Mouse (Mus musculus): ENCODE data around the gene Deaf1. TPM values are rescaled to one million over a fixed set of nuclear protein-coding genes. Genes with fewer than 3 reads are reported as not detected.

The Deaf1 gene
- polyA plus RNA-seq, 1 experiment, result 43.8 TPM

DNA sequence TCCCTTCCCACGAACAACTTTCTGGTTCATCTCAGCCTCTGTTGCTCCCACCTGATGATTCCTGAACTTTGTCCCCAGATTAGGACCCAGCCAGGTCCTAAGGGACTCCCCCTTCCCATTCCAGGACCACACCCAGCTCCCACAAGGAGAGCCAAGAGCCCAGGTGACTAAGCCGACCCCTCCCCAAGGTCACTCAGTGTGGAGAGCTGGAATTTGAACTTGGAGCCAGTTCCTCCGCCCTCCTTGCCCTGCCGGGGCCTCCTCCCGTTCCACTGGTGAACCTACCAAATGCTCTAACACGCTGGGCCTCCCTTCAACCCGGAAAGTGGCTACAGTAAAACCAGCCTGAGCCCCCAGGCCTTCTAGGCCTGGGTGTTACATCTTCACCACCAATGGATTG is 12.5 kb upstream of the Deaf1 start:
- DNase-seq (ENCODE audit: extremely low spot score in 1 of 2, low spot score in 1 of 2), result no peak

DNA sequence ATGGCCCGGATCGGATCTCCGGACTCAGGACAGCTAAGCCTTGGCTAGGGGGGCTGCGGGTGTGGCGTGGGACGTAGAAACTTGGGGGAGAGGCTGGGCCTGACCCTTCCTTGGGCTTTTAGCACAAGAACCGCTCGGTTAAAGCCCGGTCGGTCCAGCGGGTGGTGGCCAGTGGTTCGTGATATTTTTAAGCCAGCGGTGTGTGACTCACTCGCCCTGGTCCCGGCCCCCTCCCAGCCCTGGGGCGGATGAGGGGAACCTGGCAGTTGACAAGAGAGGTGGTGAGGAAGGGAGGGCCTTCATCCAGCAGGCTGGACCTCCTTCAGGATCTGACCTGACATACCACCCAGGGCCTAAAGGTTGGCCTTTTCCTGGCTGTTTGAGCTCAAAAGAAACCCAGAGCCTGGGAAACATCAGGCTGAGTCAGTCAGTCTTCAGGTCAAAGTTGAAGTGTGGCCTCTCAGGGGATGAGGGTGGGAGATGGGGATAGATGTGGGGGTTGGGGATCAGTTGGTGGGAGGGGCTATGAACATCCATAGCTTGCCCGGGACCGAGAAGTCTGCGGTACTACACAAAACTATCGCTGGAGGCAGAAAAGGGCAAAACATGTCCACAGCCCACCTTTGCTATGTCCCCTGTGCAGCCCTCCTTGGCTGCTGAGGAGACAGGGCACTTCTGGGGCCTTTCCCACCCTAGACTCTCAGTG is 11.9 kb upstream of the Deaf1 start:
- no peak for DNase-seq (ENCODE audit: extremely low spot score in 1 of 2, low spot score in 1 of 2)

DNA sequence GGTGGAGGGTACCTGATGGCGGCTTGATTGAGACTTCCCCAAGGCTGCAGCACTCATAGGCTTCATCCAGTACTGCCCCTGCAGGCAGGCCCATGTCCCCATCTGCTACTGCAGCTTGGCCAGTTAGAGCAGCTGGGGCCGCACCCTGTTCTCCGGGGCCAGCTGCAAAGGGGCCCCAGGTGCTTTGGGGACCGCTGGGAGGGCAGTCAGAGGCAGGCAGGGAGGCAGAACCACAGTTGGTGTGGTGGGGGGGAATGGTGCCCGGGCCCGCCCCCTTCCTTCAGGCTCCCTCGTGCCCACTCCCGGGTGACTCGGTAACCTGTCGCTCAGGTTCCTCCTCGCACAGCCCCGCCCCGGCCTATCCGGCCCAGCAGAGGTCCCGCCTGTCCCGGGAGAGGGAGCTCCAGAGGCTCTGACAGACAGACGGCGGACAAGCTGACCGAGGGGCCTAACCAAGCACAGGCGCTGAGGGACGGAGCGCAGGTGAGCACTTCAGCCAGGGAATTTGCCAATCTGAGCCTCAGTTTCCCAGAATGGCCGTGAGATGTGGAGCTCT is 11.2 kb upstream of the Deaf1 start, which contains the start of gene Eps8l2:
Gene Eps8l2, plus strand, starts transcription at position 305 of the 556 bp plus-strand sequence.
- DNase-seq (ENCODE audit: extremely low spot score in 1 of 2, low spot score in 1 of 2), result no peak

DNA sequence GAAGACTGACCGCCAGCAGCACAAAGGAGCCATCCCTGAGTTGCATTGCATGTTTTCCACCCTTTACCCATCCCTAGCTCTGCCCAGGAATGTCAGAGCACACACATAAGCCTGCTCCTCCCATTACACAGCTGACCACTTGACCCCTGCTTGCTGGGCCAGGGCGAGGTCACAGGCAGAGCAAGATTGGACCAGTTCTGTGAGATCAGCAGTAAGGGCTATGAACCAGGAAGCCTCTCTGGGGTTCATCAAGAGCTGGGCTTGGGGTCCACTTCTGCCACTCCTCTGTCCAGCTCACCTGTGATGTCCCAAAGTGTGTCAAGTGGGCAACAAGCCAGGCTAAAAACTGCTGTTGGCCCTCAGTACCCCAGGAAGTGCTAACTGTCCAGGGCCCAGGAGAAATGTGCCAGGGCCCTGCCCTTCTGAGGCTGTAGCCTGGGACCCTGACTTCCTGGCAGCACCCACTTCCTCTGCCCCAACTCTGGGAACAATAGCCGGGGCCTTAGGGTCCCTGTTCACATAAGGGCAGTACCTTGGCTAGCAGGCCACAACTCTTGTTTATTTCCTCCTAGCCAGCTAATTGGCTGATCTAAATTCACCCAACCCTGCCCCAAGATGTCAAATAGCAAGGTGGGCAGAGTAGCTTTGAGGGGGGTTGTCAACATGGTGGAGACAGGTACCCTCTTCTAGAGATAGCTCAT is 10.4 kb upstream of the Deaf1 start:
- no peak for DNase-seq (ENCODE audit: extremely low spot score in 1 of 2, low spot score in 1 of 2)

GRCm38 (mm10) chr7:141336296-141336695 is 8.8 kb upstream of the Deaf1 start:
- no peak for DNase-seq (ENCODE audit: extremely low spot score in 1 of 2, low spot score in 1 of 2)

- peak in 1 of 2 experiments; percentile 30 for DNase-seq (ENCODE audit: extremely low spot score in 1 of 2, low spot score in 1 of 2)
Measured at GRCm38 (mm10) chr7:141335682-141336081, 8.2 kb upstream of the Deaf1 start.

DNA sequence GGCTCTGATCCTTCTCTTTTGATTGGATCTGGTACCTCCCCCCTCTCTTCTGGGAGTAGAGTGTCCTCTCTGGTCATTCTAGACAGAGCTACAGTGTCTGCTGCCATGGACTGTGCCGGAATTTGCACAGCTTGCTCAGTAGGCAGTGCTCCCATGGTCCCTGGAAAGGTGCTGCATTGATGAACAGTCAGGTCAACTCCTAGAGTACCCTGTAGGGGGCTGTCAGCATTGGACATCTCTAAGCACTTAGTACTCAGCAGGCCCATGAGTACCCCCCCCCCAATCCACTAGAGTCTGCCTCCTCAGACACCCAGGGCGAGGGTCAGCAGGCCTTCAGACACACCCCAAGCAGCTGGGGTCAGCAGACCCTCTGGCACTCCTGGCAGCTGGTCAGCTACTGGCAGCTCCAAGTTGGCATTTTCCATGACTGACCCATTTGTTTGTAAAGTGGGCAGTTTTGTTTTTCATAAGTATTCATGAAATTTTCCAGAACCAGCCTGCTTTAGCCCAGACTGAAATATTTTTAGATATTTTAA is 7.6 kb upstream of the Deaf1 start:
- no peak for DNase-seq (ENCODE audit: extremely low spot score in 1 of 2, low spot score in 1 of 2)

DNA sequence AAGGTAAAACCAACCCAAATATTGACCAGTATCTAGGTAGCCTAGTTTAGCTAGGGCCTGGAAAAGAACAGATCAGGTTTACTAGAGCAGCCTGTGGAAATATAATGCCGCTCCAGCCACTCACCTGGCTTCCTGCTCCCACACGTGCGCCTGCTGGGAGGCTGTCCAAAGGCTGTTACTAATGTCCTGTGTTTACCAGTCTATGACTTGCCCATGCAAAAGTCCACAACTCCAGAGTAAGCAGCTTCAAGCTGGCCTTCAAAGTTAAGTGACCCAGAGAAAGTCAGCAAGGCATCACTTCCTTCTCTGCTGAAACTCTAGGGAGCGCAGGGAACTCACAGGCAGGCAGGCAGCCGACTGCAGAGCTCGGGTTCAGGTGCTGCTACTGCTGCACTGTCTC is 4.5 kb upstream of the Deaf1 start:
- DNase-seq (ENCODE audit: extremely low spot score in 1 of 2, low spot score in 1 of 2), result no peak

DNA sequence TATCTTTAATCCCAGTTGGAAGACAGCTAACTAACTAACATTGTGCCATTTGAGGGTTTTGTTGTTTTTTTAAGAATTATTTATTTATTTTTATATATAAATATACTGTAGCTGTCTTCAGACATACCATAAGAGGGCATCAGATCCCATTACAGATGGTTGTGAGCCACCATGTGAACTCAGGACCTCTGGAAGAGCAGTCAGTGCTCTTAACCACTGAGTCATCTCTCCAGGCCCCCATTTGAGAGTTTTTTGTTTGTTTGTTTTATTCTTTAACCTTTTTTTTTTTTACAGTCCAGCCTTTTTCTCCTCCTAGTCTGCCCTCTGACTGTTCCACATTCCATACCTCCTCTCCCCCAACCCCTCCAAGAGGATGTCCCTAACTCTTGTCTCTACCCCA is 3.2 kb upstream of the Deaf1 start:
- no peak for DNase-seq (ENCODE audit: extremely low spot score in 1 of 2, low spot score in 1 of 2)

GRCm38 (mm10) chr7:141328373-141328990 is 992 bp upstream of the Deaf1 start:
- DNase-seq (ENCODE audit: extremely low spot score in 1 of 2, low spot score in 1 of 2), result no peak

DNA sequence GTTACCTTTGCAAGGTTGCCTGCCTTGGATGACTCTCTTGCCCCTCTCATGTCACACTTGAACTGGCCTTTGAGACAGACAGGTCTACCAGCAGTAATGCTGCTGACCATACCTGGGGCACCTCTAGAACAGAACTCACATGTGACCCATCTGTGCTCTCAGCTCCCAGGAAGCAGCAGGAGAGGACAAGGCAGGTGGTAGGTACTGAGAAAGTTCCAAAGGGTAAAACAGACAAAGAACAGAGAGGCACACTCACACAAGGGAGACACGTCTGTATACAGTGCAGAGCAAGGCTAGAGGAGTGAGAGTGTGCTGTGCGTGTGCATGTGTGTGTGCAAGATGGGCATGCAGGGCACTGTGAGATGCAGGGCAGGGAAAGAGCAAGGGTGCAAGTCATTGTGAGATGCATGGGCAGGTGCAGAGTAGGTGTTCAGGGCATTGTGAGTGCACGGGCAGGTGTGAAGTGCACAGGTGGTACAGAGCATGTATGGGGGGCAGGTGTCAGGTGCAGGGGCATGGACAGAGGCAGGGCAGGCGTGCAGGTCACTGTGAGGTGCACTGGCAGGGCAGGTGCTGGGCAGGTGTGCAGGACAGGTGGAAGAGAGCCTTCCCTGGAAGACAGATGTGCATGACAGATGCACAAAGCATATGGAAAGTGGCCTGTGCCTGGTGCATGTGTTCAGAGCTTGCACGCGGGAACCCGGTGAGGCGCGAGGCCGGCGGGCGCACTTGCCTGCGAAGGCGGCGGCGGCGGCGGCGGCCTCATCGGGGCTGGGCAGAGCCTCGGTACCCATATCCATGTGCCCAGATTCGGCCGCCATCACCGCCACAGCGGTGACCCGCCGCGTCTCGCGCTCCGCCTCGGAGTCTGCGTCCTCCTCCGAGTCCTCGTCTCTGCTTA is 694 bp downstream of the Deaf1 start:
- DNase-seq (ENCODE audit: extremely low spot score in 1 of 2, low spot score in 1 of 2), result peak in 1 of 2 experiments; percentile 19

DNA sequence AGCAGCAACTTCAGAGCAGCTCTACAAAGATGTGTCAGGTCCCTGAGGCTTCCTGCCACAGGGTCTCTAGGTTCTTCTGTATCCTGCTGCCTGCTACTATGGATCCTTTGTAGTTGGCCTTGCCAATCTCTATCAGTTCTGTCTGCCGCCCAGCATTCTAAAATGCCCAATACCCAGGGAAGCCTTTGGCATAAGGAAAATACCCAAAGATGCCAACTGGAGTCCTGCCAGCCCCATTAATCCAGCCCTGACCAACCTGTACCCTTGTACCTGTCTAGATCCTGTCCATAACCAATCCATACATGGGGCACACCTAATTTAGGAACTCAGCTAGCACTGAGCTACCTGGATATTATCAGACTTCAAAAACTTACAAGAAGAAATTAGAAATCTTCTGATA is 2.8 kb downstream of the Deaf1 start:
- DNase-seq (ENCODE audit: extremely low spot score in 1 of 2, low spot score in 1 of 2), result no peak

GRCm38 (mm10) chr7:141319446-141319845 is 8.0 kb downstream of the Deaf1 start:
- DNase-seq (ENCODE audit: extremely low spot score in 1 of 2, low spot score in 1 of 2), result no peak

GRCm38 (mm10) chr7:141317619-141318132 is 9.8 kb downstream of the Deaf1 start:
- no peak for DNase-seq (ENCODE audit: extremely low spot score in 1 of 2, low spot score in 1 of 2)

DNA sequence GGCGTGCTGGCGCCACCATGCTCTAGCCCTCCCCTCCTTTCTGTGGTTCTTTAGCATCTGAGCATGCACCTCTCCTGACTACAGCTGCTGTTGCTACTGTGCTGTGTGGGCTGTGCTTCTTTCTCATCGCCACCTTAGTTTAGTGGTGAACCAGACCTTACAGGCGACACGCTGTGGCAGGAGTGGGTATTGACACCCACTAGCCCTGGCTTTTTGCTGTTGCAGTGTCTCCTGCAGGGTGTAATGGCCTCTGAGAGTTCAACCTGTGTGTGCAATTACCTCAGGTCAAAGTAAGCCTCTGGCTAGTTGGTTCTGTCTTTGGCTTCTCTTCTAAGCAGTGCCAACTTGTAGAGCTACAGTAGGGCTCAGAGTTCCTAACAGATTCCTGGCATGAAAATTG is 11.5 kb downstream of the Deaf1 start:
- peak; percentile 44 to 62 for DNase-seq (ENCODE audit: extremely low spot score in 1 of 2, low spot score in 1 of 2)

DNA sequence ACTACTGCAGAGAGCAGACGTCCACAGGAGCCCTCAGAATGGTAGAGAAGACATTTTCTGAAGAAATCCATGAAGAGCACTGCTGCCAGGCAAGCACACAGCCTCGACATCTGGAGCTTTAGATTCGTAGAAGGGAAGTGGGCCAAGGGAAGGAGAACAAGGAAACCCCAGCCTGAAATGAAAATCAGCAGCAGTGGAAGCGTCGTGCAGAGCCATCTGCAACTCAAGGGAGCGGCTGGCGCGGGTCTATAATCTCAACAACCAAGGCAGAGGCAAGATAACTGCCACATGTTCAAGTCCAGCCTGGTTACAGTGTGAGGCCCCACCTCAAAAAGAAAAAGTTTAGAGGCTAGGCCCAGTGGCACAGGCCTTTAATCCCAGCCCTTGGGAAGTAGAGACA is 12.4 kb downstream of the Deaf1 start:
- peak in 1 of 2 experiments; percentile 44 for DNase-seq (ENCODE audit: extremely low spot score in 1 of 2, low spot score in 1 of 2)

- no peak for DNase-seq (ENCODE audit: extremely low spot score in 1 of 2, low spot score in 1 of 2)
Measured at GRCm38 (mm10) chr7:141314416-141314815, 13.1 kb downstream of the Deaf1 start.

DNA sequence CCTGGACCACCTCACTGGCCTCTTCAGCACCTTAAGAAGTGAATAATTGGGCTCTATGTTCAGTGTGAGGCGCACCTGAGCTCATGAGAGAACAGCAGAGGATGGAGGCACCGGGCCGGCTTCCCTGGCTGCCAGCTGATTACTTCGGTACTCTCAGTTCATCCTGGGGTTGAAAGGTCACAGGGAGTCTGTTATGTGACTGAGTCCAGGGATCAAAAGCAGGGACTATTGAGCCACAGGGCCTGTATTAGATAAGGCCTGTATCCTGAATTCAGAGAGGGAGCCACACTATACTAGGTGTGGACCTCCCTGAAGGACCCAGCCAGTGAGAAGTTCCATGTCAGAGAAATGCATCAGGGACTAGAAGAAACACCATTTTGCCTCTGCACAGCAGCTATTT is 23.0 kb downstream of the Deaf1 start:
- no peak for DNase-seq (ENCODE audit: extremely low spot score in 1 of 2, low spot score in 1 of 2)

- DNase-seq (ENCODE audit: extremely low spot score in 1 of 2, low spot score in 1 of 2), result no peak
Measured at GRCm38 (mm10) chr7:141302702-141303268, 24.7 kb downstream of the Deaf1 start.

GRCm38 (mm10) chr7:141301386-141301785 is 26.1 kb downstream of the Deaf1 start:
- no peak for DNase-seq (ENCODE audit: extremely low spot score in 1 of 2, low spot score in 1 of 2)

All from frontal cortex, adult 2 months (tissue).